Mouse (Mus musculus) inflammation-experienced regulatory T-cells, adult 6 months (primary cell): ENCODE measurements around the gene Etv6. TPM values are rescaled to one million over a fixed set of nuclear protein-coding genes. Genes with fewer than 3 reads are reported as not detected.
A peak's percentile ranks its signal among the peaks of the same experiment; 100 is the strongest.
"Not testable (repeated sequence)": the region's sequence is repeated elsewhere in the genome, so short reads cannot be mapped to it uniquely, and the experiment has no call there.

ENCODE experiments used
- ATAC-seq: one replicate; pipeline ENCODE4 v1.8.0; 2017
- polyA plus RNA-seq, 3 experiments: library from polyadenylated mRNA; unstranded; fragments of 100-300 nt; shearing (Covaris generic); gene quantifications; one replicate each; pipeline ENCODE4 v1.2.1; 2017

Etv6 gene
- polyA plus RNA-seq = 10 to 100 TPM; 10.0 to 16.8 (median 11.9) TPM

- ATAC-seq = peak; percentile 58
Observed at GRCm38 (mm10) chr6:134035490-134036405, at the start of gene Etv6. Gene Etv6, plus strand, starts transcription at chr6:134035700.

- no peak for ATAC-seq
Observed at GRCm38 (mm10) chr6:133986161-133986560, 49.3 kb upstream of the Etv6 start.

GRCm38 (mm10) chr6:133987068-133987591, 48.4 kb upstream of the Etv6 start:
- no peak for ATAC-seq

- ATAC-seq = no peak
Observed at GRCm38 (mm10) chr6:133988011-133988410, 47.5 kb upstream of the Etv6 start.

GRCm38 (mm10) chr6:133997461-133997860, 38.0 kb upstream of the Etv6 start:
- ATAC-seq = no peak

DNA sequence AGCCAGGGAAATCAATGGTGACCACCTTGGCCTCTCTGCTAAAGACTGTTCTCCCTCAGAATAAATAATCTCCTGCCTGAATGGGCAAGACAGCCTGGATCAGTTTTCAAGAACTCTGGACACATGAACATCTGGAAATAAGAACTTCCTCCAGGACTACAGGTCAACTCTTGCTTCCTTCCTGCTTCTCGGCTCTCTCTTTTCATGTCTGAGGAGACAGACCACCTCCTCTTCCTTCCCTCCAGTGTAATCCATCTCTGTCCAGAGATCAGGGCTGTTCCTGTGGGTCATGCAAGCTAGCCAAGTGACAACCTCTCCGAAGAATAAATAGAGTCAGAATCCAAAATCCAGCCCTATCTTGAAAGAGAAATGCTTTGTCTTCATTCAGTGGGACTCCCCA, 37.6 kb upstream of the Etv6 start:
- ATAC-seq = no peak

GRCm38 (mm10) chr6:134014488-134015110, 20.9 kb upstream of the Etv6 start:
- not testable (repeated sequence) for ATAC-seq

DNA sequence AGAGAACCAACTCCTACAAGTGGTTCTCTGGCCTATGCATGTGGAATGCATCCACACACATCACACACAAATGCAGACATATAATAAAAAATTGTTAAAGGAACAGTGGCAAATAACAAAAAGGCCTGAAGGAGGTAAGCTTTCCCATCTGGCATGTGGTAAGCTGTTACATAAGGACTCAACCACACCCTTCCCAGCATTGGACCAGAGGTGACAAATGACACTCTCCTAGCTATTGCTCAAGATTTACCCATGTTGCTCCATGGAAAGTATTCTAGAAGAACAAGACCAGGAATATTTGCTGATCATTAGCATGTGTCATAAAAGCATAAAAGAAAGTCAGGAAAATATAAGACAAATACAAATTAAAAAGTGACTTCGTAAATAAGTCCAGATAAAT, 16.7 kb upstream of the Etv6 start:
- no peak for ATAC-seq

DNA sequence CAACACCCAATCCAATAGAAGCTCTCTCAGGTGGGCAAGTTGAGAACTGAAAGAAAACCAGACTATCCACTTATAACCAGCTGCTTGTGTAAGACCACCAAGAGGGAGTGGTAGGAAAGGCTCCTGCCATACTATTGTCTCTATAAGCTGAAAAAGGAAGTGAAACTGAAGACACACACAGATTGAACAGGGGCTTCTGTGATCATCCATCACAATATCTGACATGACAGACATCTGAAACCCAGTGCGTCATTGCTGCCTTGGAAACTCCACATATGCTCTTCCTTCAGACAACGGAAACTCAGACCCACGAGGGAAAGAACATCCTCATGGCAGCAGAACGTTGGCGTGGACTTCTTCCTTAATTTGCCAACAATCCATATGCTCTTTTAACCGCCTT, 14.7 kb upstream of the Etv6 start:
- no peak for ATAC-seq

- no peak for ATAC-seq
Observed at GRCm38 (mm10) chr6:134026264-134026663, 9.2 kb upstream of the Etv6 start.

GRCm38 (mm10) chr6:134027022-134027421, 8.5 kb upstream of the Etv6 start:
- no peak for ATAC-seq

GRCm38 (mm10) chr6:134032451-134032850, 3.0 kb upstream of the Etv6 start:
- no peak for ATAC-seq

GRCm38 (mm10) chr6:134034436-134034835, 1.1 kb upstream of the Etv6 start:
- peak; percentile 2 for ATAC-seq

DNA sequence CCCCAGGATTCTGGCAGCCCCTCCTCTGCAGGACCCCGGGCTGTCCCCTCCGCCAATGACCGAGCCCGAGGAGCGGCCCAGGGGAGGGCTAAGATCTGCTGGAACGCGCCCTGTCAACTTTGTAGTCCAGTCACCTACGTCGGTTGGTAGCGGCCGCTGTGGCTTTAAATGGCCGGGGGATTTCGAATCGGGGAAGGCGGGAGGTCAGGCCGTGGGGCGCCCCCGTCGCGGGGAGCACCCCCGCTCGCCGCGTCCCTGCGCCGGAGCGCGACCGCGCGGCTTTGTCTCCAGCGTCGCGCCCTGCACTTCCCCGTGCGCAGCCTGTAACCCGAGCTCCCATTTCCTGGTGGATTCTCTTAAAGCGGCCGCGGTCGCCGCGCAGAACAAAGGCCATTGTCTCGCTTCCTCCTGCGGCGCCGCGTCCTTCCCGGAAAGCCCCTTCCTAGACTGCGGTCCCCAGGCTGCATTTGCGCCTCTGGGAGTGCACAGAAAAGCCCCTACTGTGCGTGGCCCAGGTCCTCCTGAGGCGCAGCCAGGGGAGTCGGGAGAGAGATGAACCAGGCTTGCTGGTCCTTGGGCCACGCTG, 503 bp upstream of the Etv6 start:
- peak; percentile 66 for ATAC-seq

- ATAC-seq = peak; percentile 17
Observed at GRCm38 (mm10) chr6:134036491-134036911, 1.0 kb downstream of the Etv6 start.

DNA sequence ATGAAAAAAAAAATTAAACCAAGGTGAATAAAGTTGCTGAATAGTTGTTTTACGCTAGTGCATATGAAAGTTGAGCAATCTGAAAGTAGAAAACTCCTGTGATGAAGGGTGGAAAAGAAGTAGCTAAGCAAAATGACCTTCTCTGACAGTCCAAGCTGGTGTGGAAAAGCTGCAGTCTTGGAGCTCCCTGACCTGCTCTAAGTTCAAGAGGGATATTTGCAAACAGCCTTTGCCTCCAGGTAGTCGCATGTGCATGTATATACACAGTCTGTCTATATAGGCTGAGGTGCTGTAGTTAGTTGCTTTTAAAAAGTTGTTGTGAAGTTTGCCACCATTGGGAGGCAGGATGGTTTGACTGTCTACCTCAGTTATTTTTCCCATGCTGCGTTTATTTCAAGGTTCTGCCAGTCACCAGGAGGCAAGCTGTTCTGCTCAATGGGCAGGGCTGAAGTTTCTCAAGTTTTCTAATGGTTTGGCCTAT, 1.5 kb downstream of the Etv6 start:
- no peak for ATAC-seq

DNA sequence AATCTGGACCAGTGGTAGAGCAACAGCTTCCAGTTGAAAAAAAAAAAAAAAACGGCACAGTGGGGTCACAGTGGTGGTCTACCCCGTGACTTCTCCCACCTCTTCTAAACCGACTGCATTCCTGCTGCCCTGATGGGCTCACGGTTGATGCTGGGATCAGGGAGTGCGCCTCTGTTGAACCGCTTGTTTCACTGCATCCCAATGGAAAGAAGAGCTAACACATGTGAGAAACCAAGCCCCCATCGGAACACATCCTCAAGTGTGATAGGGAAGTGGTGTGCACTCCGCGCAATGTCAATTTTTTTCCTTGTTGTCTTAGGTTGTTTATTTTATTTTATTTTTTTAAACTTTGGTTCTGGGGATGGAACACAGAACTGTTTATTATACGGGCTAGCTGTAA, 2.5 kb downstream of the Etv6 start:
- no peak for ATAC-seq

DNA sequence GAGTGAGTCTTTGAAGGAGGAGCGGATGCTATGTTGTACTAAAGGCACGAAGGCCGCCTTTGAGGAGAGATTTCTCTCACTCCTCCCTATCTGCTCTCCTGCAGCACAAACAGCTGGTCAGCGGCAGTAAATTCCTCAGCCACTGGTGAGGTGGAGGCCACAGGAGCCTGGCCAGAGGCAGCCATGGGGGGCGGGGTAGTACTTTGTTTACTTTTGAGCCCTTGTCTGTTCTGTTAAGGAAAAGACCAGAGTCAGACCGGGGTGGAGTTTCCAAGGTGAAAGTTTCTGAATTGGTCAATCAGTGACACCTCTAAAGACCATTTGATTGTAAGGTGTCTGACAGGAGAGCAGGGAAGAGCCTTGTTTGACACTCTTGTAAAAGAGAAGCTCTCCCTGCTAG, 3.4 kb downstream of the Etv6 start:
- no peak for ATAC-seq

DNA sequence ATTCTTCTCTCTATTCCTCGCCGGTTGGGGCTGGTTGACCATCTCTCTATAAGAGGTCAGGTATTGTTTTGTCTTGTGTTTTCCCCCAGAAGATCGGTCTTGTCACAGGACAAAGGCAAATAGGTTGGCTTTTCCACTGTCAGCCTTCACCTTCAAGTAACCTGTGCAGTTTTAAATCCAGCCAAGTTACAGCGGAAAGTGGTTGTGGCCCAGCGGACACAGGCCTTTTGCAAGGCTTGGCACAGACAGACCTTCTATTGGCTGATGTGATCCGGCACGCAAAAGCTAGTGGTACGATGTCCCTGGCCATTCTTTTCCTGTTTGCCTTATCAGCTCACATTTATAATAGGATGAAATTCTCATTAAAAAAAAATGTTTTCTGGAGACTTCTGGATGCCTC, 3.9 kb downstream of the Etv6 start:
- no peak for ATAC-seq

DNA sequence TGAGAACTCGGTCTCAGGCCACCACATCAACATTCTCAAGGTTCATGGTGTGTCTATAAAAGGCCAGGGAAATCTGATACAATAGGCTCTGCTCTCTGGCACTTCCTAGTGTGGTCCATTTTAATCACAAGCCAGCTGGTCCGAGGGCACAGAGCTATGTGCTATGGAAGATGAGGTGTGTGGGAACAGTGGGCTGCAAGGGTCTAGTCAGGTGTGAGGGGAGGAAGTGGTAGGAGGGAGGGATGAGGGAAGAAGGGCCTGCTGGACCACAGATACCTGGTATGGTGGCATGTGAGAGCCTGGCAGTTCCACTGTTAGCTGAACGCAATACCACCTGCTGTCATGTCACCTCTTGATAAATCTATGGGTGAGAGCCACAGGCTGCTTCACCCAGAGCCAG, 4.8 kb downstream of the Etv6 start:
- no peak for ATAC-seq

DNA sequence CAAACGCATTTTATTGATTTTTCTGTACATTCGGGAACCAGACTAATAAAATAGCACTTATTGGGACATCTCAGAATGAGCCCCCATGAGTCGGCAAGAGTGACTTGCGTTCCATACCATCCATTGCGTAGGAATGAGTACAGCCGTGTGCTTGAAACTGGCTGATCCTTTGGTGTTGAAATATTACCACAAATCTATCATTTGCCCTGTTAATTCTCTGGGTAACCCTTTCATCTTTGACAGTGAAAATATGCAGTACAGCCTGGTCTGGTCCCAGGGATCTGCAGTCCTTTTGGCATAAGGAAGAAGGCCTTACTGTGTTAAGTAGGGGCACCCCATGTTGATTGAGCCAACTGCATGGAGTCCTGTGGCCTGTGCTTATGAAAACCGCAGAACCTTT, 5.8 kb downstream of the Etv6 start:
- no peak for ATAC-seq

- no peak for ATAC-seq
Observed at GRCm38 (mm10) chr6:134041916-134042315, 6.4 kb downstream of the Etv6 start.

DNA sequence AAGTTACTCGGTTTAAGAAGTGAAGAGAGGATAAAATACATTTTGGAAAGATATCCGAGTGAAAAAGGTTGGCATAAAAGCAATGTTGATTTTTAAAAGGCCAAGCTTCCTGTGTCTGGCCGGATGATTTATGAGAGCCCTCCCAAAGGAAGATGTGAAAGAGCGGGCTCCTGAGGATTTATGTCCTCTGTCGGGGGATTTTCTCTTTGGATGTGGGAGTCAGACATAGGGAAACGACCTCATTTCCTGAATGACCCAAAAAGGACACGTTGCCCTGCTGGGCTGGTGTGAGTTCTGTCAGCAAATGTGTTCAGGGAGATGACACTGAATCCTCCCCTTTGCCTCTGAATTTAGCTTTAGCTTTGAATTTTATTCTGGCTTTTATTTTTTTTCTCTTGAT, 8.0 kb downstream of the Etv6 start:
- ATAC-seq = no peak
